Mouse (Mus musculus) CH12.LX (cell line): ENCODE results near the gene Styk1.

Experiments
- CTCF ChIP-seq, 2 experiments: IDR thresholded peaks in 1 of 2; conservative IDR thresholded peaks in 1 of 2; 2 replicates each; pipeline ENCODE4 v1.5.1; 2011 to 2012; ENCODE audit warnings: low read depth in 2 of 2, low read length in 2 of 2, improper control_type of control experiment in 1 of 2, inconsistent platforms in 1 of 2, mild to moderate bottlenecking in 1 of 2, moderate library complexity in 1 of 2
- HCFC1 ChIP-seq: IDR thresholded peaks from 2 replicates; pipeline ENCODE4 v1.6.1; 2012; ENCODE audit warnings: low read depth, mild to moderate bottlenecking, inconsistent platforms, low read length, improper control_type of control experiment
- MAX ChIP-seq: IDR thresholded peaks from 2 replicates; pipeline ENCODE4 v1.6.1; 2011; ENCODE audit warnings: low read length, improper control_type of control experiment
- MXI1 ChIP-seq: IDR thresholded peaks from 2 replicates; pipeline ENCODE4 v1.6.1; 2011; ENCODE audit warnings: mild to moderate bottlenecking, low read depth, low read length, improper control_type of control experiment
- PAX5 ChIP-seq: IDR thresholded peaks from 2 replicates; pipeline ENCODE4 v1.6.1; 2012; ENCODE audit warnings: low read length, inconsistent platforms, mixed read lengths
- ZC3H11A ChIP-seq: IDR thresholded peaks from 2 replicates; pipeline ENCODE4 v1.6.1; 2012; ENCODE audit warnings: low read depth, mild to moderate bottlenecking, inconsistent platforms, low read length, improper control_type of control experiment
- ZNF384 ChIP-seq: IDR thresholded peaks from 2 replicates; pipeline ENCODE4 v1.6.1; 2012; ENCODE audit warnings: low read depth, low read length, improper control_type of control experiment, inconsistent platforms

- TF ChIP-seq MXI1 (no peak), MAX (no peak), HCFC1 (no peak), ZC3H11A (no peak), PAX5 (no peak), CTCF (conservative IDR thresholded peaks at IDR 0.05 in 1 of 2, IDR thresholded peaks at IDR 0.05 in 1 of 2; ENCODE audit: low read depth in 2 of 2, low read length in 2 of 2) (no peak), ZNF384 (no peak)
These were observed 61.0 kb downstream of the Styk1 start for GRCm38 (mm10) chr6:131292276-131292990.
